Mouse (Mus musculus): Measurements from ENCODE around the gene Syf2.
A peak's percentile ranks its signal among the peaks of the same experiment; 100 is the strongest.

Gene Syf2

DNA sequence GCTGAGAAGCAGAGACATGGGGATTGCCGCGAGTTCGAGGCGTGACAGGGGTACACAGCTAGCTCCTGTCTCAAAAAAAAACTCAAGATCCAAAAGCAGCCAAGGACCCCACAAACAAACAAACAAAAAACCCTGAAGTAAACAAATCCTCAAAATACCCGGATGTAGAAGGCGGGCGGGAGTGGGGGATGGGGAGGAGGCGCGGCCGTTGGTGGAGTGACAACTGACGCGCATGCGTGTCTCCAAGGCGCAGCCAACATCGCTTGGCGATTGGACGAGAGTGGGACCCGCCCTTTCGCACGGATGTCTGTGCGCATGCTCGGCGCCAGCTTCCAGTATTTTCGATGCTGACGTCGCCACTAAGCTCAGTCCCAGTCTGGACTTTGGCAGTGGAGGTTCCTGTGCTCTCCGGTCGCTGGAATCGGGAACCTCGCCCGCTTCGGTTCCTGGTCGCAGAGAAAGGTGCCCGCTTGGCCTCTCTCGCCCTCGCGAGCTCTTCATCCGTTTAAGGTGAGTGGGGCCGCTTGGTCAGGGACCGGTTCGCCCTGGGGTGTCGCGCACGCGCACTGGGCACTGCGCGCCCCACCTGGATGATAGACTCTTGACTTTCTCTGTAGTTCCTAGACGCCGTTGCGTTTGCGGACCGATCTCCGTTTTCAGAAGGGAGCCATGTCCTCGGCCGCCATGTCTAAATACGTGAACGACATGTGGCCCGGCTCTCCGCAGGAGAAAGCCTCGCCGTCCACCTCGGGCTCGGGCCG is 7.3 kb upstream of the Syf2 start, which contains the start of gene Rsrp1:
Gene Rsrp1 (plus strand): TSS at position 335 of the 761 bp plus-strand sequence.
- DNase-seq (ENCODE audit: low spot score), result peak; percentile 98

DNA sequence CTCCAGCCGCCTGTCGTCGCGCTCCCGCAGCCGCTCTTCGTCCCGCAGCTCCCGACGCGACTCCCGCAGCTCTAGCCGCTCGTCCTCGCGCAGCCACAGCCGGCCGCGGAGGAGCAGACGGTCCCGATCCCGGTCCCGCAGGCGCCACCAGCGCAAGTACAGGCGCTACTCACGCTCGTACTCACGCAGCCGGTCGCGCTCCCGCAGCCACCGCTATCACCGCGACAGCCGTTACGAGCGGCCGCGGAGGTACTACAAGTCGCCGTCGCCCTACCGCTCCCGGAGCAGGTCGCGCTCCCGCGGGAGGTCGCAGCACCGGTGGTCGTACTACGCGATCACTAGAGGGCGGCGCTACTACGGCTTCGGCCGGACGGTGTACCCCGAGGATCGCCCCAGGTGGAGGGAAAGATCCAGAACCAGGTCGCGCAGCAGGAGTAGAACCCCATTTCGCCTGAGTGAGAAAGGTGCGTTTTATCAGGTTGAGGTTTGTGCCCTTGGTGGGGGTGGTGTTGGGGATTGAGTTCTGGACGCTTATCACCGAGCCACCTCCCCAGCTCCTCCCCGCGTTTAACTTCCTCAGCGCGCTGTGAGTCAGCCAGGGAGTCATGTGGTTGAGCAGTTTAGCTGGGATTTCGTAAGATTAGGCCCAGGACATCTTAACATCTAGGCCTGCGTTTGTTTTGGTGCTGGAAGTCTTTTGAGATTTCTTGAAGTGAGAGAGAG is 6.5 kb upstream of the Syf2 start:
- DNase-seq (ENCODE audit: low spot score), result peak; percentile 64

DNA sequence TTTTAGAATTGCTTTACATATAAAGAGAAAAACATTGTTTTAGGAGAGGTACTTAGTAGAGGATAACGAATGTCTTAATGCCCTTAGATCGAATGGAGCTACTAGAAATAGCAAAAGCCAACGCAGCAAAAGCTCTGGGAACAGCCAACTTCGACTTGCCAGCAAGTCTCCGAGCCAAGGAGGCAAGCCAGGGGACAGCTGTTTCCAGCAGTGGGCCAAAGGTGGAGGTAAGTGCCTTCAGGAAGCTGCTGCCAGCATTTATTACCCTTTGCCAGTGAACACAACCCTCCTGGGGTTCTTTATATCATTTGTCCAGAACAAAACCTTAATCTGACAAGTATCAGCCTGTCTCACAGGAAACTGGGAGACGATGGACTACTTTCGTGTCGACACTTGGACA is 5.5 kb upstream of the Syf2 start:
- DNase-seq (ENCODE audit: low spot score), result no peak

DNA sequence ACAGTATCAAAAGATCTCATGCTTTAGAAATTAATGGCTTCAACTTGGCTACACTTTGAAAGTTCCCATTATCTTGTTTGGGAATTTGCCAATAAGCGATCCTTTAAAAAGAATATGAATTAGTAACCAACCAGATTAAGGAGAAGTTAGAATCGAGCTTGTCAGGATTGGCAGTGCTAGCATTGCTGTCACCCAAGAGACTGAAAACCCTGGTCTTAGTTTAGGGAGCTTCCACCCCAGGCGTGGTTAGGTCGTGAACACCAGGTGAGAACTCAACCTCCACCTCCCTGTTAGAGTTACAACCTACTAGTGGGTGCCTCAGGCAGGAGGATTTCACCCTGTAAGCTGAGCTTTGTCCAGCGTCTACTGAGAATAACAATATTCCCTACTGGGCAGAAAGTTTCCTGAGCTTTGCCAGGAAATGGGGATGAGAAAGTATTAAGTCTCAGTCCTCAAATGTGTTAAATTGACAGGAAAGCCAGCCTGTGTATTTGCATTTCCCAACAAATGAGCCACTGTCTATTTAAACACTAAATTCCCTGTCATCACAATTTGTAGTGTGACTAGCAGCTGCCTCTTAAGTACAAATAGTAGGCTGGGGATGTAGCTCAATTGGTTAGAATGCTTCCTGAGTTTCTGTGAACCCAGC is 2.8 kb upstream of the Syf2 start:
- DNase-seq (ENCODE audit: low spot score), result no peak

DNA sequence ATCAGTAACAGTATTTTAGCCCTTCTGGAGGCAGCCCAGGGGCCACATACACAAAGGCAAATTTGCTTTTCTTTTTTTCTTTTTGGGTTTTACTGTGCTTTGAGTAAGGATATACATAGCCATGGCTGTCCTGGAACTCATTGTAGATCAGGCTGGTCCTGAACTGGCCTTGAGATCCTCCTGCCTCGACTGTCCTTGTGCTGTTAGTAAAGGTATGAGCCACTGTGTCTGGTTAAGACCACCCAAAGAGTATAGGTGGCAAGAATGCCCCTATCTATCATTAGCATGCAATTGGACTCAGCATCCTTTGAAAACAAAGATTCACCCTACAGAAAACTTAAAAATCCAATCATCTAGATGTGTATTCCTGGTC is 2.2 kb upstream of the Syf2 start:
- no peak for DNase-seq (ENCODE audit: low spot score)

DNA sequence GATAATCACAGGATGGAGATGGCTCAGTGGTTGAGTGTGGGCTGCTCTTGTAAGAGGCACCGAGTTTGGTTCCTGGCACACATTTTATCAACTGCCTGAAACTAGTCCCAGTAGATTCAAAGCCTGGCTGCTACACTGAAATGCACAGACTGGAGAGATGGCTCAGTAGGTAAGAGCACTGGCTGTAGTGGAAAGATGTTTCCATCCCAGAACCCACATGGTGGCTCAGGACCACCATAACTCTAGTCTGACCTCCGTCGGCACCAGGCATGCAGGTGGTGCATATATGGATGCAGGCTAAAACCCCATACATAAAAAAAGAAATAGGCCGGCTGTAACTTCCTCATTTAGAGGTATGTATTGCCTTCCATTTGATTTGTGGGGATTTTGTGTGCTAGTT is 1.2 kb upstream of the Syf2 start:
- no peak for DNase-seq (ENCODE audit: low spot score)

DNA sequence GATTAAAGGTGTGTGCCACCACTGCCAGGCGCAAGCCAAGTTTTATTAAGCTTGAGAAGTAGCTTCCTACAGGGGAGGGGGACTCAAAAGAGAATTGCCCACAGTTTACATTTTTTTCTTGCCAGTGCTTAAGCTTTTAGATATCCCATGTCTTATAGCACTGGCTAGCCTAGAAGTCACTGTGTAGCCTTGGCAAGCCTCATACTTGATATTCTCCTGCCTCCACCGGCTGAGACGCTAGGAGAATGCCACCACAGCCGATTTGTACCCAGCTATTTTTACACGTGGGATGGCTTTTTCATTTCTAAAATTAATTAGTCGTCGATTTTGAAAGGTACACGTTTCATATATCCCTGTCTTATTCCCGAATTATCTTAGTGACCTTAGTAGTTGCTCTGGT is 508 bp upstream of the Syf2 start:
- no peak for DNase-seq (ENCODE audit: low spot score)

DNA sequence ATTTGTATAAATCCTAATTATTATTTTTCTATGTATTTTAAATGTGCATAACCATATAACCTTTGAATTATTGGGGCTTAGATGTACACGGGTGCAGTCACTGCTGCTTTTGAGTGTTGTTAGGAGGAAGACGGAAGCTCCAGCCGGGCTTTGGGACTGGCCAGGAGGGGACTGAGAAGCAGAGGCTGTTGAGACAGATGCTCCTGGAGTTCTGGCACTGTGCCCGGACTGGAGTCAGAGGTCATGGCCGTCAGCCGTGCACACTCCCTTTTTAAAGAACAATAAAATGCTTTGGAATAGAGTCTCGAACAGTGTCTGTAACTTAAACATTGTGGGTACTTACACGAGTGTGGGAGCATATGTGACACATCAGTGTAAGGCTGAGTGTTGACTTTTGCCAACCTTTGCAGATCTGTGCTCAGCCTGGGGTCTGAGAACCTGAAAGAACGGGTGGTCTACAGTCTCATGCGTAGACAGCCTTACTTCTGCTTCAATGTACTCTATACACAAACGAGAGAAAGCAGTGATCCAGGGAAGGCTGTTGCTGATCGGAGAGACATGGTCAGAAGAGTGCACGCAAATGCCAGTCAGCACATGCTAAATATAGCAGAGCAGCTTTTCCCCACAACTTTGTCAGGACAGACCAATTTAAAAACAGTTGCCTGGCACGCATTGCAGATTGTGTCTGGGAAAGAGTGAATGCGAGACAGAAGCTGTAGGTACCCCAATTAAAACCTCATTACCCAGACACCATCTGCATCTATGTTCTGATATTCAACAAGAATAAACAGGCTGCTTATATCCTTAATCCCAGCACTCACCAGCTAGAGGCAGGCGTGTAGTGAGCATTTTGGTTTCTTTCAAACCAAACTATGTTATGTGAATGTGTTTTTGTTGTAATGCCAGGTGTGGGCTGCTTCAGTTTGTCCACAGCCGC is 6.8 kb downstream of the Syf2 start:
- DNase-seq (ENCODE audit: low spot score), result no peak

DNA sequence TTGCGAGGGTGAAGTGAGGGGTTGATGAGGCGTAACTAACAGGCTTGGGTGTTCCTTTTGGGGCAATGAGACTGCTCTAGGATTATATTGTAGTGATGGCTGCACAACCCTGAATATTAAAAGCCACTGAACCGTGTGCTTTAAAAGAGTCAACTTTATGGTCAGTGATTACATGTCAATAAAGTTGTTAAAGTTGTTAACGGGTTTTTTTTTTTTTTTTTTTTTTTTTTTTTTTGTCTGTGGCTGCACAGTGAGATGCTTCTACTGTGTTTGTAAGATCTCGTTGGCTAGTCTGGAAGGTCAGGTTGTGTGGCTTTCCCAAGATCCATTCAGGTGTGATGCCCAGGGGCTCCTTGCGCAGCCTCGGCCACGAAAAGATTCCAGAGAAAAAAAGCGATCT is 9.2 kb downstream of the Syf2 start:
- no peak for DNase-seq (ENCODE audit: low spot score)

DNA sequence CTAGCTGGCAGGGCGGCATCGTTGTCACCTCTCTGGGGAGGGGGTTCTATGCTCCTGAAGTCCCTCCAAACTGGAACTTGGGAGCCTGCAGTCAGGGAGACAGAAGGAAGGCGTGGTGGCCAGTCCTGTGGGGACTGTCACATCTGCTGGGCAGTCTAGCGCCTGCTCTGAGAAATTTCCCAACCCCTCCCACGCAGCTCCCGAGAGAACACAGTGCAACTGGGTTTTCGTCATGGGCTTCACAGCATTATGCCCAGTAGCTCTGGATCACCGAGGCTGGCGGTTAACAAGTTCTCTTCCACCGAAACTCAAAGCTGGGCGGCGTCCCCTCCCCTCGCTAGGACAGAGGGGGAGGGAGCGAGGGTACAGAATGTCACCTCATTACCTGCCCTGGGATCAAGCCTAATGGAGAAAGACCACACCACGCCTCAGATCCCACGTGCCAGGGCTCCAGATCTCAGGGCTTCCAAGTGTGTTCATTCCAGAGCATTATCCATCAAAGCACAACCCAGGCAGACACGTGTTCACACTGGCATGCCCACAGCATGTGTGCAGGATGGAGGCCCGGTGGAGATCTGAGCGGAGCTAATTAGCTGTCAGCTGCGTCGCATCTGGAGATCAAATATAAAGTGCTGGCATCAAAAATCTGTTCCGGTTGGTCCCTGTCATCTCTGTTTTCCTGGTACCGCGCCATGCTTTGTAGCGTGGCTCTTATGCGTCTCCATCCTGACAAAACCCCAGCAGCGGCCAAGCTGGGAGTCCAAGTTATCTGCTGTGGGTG is 13.2 kb downstream of the Syf2 start:
- DNase-seq (ENCODE audit: low spot score), result no peak

DNA sequence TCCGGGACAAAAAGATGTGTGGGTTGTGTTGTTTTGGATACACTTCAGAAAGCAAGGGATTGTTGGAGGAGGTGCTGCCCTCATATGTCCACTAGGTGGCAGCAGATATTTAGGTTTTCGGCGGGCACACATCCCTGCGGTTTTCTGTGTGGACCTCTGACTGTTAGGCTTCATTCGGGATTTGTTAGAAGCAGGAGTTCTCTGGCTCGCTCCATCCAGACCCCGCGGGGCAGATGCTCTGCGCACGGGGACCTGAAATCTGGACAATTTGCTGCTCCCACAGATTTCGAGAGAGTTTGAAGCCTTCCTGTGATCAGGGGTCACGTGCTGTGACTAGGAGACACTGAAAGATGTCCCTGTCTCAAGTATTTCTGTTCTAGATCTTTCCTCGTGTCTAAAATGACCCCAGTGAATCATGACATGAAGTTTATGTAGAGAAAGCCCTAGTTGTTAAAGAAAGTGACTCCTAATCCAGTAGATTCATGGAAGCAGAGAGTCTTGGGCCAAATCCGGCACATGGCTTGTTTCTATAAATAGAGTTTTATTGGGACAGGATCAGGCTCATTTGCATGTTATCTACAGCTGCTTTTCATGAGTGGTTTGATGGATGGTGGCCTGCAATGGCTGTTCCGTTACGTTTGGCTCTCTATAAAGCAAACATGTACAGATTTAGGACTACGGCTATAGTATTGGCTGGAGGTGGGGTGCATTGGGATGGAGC is 15.5 kb downstream of the Syf2 start:
- DNase-seq (ENCODE audit: low spot score), result peak; percentile 70

DNA sequence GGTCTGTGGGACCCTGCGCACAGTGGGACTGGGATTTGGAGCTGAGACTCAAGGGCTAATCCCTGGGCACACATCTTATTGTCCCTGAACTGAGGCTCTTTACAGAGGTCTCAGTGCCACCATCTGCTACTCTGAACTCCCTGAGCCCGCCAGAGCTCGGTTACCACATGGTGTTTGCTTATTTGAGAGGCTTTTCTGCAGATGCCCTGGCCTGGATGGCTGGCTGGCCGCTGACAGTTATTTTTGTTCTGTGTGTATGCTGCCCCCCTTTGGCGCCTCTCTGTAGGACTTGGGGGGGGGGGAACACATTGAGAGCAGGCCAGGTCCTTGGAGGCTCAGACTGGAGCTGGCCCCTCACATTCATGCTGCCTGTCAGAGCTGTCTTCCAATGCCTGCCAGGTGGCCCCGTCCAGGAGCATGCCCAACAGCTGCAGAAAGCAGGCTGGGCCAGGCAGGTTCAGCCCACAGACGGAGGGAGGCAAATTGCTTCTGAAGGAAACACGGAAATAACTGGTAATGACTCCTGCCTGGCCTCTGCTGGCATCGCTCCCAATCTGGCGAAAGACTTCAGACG is 19.9 kb downstream of the Syf2 start:
- DNase-seq (ENCODE audit: low spot score), result peak; percentile 29

DNA sequence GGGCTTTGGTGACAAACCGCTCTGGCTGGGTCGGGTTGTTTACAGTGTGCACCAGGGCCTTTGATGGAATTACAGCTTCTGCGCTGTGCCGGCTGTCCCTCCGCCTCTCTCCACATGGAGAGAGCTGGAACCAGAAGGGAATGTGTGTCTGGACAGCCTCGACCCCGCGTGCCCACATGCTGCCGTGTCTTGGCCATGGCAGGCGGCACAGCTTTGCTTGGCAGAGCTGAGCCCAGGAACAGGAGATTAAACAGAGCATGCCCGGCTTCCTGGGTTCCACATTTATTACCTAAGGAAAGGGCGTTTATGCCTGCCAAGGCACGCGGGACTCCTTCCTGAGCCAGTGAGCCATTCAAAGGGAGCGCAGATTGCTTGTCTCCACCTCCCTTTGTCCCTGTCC is 23.8 kb downstream of the Syf2 start:
- DNase-seq (ENCODE audit: low spot score), result no peak

DNA sequence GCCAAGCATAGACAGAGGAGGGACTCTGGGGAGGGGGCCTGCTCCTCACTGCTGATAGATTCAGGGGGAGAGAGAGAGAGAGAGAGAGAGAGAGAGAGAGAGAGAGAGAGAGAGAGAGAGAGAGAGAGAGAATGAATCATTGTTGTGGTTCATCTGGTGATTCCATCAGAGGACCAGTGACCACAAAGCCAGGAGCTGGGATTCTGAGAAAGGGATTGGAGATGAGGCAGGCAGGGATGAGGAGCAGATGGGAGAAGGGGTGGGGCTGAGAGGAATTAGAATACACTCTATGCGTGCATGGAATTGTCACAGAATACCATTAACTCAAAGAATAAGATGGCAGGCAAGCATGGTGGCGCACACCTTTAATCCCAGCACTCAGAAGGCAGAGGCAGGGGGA is 24.5 kb downstream of the Syf2 start:
- no peak for DNase-seq (ENCODE audit: low spot score)

DNA sequence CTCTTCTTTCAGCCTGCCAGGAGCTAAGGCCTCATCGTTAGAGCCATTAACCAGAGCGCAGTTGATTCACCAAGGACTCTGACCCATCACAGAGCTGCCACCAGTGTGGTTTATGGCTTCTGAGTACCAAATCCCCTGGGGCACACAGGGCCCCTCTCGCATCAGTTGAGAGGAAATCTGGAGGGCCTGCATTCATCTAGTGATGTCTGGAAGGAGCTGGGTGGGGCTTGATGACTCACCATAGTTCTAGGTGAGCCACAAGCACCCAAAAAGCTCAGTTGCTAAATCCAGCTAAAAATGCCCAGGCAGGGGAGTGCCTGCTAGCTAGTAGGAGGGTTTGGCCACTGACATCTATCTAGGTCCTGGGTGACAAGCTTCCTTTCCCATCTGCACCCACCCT is 25.1 kb downstream of the Syf2 start:
- DNase-seq (ENCODE audit: low spot score), result no peak

DNA sequence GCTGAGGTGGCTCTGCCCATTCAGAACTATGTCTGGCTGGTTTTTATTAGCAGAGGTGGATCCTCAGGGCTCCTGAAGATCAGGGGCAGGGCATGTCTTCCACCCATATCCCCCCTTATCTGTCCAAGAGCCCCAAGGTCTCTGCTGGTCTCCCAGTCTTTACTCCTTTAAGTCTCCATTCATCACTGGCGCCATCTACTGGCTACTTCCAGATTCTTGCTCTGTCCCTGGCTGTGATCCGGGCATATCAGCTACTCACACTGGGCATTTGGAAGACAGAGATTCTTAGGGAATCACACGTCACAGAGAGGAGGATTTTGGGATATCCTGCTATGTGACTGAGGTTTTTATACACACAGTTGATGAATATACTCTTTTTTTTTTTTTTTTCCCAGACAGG is 25.6 kb downstream of the Syf2 start:
- peak; percentile 60 for DNase-seq (ENCODE audit: low spot score)

DNA sequence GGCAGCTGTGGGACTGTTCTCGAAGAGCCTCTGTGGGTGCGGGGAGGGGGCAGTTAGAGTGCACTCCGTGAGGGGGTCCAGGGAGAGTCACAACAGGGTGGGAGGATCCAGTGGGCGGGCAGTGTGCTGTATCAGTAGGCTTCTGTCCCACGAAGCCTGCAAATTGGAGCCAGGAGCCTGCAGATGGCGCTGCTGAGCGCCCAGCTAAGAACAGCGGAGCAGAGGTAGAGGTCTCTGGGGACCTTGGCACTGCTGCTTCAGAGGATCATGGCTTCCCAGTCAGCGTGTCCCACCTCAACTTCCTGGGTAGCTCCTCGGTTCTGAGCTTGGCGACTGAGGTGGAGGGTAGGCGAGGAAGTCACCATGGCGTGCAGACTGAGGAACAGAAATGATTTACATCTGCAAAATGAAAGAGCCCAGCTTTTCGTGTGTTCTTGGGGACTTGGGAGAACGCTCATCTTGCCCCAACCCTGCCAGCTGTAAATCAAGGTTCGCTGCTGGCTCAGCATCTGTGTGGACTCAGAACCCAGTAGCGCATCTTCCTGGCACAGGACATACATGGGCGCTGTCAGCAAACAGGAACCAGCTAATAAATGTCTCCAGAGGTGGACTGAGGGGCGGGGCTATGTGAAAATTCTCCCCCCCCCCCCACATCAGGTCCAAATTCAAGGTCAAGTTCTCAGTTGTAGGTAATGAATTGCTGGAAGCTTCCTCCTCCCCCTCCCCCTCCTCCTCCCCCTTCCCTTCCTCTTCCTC is 32.5 kb downstream of the Syf2 start:
- DNase-seq (ENCODE audit: low spot score), result peak; percentile 75

DNA sequence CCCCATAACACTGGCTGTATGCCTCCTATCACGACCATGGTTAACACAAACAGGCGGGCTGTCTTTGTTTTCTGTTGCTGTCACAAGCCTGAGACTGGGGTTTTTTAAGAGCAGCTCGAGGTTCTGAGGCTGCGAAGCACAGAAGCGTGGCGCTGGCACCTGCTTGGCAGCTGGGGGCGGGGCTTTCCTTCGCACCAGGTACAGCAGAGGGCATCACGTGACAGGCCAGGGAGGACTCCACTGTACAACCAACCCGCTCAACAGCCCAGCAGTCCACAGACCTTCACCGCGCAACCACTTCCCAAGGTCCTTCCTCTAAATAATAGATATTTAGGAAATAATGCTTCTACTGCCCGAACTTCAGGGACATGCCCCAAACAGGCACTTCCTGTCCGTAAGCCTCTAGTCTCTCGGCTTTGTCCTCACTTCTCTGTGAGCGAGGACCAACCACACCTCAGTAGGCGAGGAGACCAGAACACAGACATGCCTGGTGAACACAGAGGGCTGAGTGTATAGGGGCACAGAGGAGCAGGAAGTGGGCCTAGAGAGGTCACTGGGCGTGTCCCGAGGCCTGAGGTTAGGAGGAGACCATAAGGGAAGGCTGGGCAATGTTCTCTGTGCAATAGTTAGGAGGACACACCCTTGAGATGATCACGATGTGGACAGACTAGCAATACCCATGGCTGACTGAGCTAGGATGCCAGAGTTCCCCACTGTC is 37.3 kb downstream of the Syf2 start:
- peak; percentile 35 for DNase-seq (ENCODE audit: low spot score)

DNA sequence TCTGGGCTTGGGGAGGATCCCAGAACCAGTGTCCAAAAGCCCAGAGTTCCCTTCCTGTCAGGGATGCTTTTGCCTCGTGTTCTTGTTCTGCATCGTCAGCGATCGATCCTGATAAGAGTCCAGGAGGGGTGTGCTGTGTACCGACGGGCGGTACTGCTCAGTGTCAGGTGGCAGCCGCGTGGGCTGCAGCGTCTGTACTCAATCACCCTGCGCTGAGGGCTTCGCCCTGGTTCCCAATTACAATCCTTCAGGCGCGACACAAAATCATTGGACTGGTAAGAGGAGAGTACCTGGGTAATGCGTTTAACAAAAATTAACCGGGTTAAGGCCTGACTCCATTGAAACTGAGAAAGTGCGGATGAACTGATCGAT is 37.9 kb downstream of the Syf2 start:
- DNase-seq (ENCODE audit: low spot score), result no peak
